Mouse (Mus musculus): Measurements from ENCODE around the gene Hebp2. TPM values are rescaled to one million over a fixed set of nuclear protein-coding genes. Genes with fewer than 3 reads are reported as not detected.
A peak's percentile ranks its signal among the peaks of the same experiment; 100 is the strongest.

The Hebp2 gene
- polyA plus RNA-seq, 1 experiment = 0.66 TPM

GRCm38 (mm10) chr10:18505690-18506089, 40.2 kb downstream of the Hebp2 start:
- 93% methylated on average over 10 of the region's 10 CpGs for WGBS
- Histone ChIP-seq H3K4me3 (ENCODE audit: control insufficient read depth, insufficient read depth, low read length) (no peak overlapping the region), H3K27me3 (ENCODE audit: control insufficient read depth, insufficient read depth, low read length) (no peaks in the 10 kb centered on the region), H3K4me1 (replicated peaks; ENCODE audit: control insufficient read depth, insufficient read depth, low read length) (peaks cover 35% of the 10 kb centered on the region), H3K27ac (ENCODE audit: control insufficient read depth, insufficient read depth, low read length) (peak overlapping the region; percentile 47; the same call in 1 of the 2 replicates), H3K36me3 (ENCODE audit: control insufficient read depth, insufficient read depth, low read length) (no peaks in the 10 kb centered on the region)
- no peak for TF ChIP-seq CTCF (IDR thresholded peaks at IDR 0.05; ENCODE audit: borderline replicate concordance, control insufficient read depth, extremely low read depth, insufficient read depth, low read length, poor library complexity)
- no peak for TF ChIP-seq POLR2A (IDR thresholded peaks at IDR 0.05; ENCODE audit: control insufficient read depth, extremely low read depth, insufficient read depth, low read length, poor library complexity)
- DNase-seq = no peak

GRCm38 (mm10) chr10:18501997-18502396, 43.9 kb downstream of the Hebp2 start:
- no peak overlapping the region for H3K27ac ChIP-seq (ENCODE audit: control insufficient read depth, insufficient read depth, low read length)
- H3K27me3 ChIP-seq (ENCODE audit: control insufficient read depth, insufficient read depth, low read length) = no peaks in the 10 kb centered on the region
- peaks cover 19% of the 10 kb centered on the region for H3K4me1 ChIP-seq (replicated peaks; ENCODE audit: control insufficient read depth, insufficient read depth, low read length)
- H3K36me3 ChIP-seq (ENCODE audit: control insufficient read depth, insufficient read depth, low read length) = no peaks in the 10 kb centered on the region
- WGBS = 88% methylated on average over 3 of the region's 3 CpGs
- DNase-seq = no peak
- H3K4me3 ChIP-seq (ENCODE audit: control insufficient read depth, insufficient read depth, low read length) = no peak overlapping the region
- TF ChIP-seq POLR2A (IDR thresholded peaks at IDR 0.05; ENCODE audit: control insufficient read depth, extremely low read depth, insufficient read depth, low read length, poor library complexity) (no peak), CTCF (IDR thresholded peaks at IDR 0.05; ENCODE audit: borderline replicate concordance, control insufficient read depth, extremely low read depth, insufficient read depth, low read length, poor library complexity) (no peak)

DNA sequence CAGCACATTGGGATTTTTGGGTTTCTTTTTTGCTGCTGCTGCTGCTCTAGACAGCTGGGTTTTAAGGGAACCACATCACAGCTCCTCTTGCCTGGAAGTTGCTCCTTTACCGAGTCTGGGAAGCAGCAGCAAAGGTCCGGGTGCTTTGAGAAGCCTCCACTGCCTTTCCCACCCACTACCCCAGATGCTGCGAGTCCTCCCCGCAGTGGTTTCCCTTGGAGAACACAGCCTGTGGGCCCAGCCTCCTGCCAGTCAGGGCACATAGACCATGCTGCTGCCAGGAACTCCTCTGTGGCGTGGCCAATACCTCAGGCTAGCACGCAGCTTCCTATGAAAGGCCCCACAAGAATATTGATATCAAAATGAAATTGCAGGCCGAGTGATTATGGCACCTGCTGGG, 48.8 kb downstream of the Hebp2 start:
- DNase-seq = no peak
- 60% methylated on average over 7 of the region's 7 CpGs for WGBS
- Histone ChIP-seq H3K4me3 (ENCODE audit: control insufficient read depth, insufficient read depth, low read length) (no peak overlapping the region), H3K4me1 (replicated peaks; ENCODE audit: control insufficient read depth, insufficient read depth, low read length) (peaks cover 4% of the 10 kb centered on the region), H3K36me3 (ENCODE audit: control insufficient read depth, insufficient read depth, low read length) (no peaks in the 10 kb centered on the region), H3K27ac (ENCODE audit: control insufficient read depth, insufficient read depth, low read length) (no peak overlapping the region), H3K27me3 (ENCODE audit: control insufficient read depth, insufficient read depth, low read length) (no peaks in the 10 kb centered on the region)
- no peak for TF ChIP-seq CTCF (IDR thresholded peaks at IDR 0.05; ENCODE audit: borderline replicate concordance, control insufficient read depth, extremely low read depth, insufficient read depth, low read length, poor library complexity)
- no peak for TF ChIP-seq POLR2A (IDR thresholded peaks at IDR 0.05; ENCODE audit: control insufficient read depth, extremely low read depth, insufficient read depth, low read length, poor library complexity)

- Histone ChIP-seq H3K36me3 (ENCODE audit: control insufficient read depth, insufficient read depth, low read length) (no peaks in the 10 kb centered on the region), H3K4me1 (replicated peaks; ENCODE audit: control insufficient read depth, insufficient read depth, low read length) (peaks cover 9% of the 10 kb centered on the region), H3K27ac (ENCODE audit: control insufficient read depth, insufficient read depth, low read length) (no peak overlapping the region), H3K4me3 (ENCODE audit: control insufficient read depth, insufficient read depth, low read length) (no peak overlapping the region), H3K27me3 (ENCODE audit: control insufficient read depth, insufficient read depth, low read length) (no peaks in the 10 kb centered on the region)
- DNase-seq = no peak
- WGBS = 88% methylated on average over 7 of the region's 7 CpGs
- TF ChIP-seq POLR2A (IDR thresholded peaks at IDR 0.05; ENCODE audit: control insufficient read depth, extremely low read depth, insufficient read depth, low read length, poor library complexity) (no peak), CTCF (IDR thresholded peaks at IDR 0.05; ENCODE audit: borderline replicate concordance, control insufficient read depth, extremely low read depth, insufficient read depth, low read length, poor library complexity) (no peak)
Observed at GRCm38 (mm10) chr10:18494249-18494648, 51.6 kb downstream of the Hebp2 start.

DNA sequence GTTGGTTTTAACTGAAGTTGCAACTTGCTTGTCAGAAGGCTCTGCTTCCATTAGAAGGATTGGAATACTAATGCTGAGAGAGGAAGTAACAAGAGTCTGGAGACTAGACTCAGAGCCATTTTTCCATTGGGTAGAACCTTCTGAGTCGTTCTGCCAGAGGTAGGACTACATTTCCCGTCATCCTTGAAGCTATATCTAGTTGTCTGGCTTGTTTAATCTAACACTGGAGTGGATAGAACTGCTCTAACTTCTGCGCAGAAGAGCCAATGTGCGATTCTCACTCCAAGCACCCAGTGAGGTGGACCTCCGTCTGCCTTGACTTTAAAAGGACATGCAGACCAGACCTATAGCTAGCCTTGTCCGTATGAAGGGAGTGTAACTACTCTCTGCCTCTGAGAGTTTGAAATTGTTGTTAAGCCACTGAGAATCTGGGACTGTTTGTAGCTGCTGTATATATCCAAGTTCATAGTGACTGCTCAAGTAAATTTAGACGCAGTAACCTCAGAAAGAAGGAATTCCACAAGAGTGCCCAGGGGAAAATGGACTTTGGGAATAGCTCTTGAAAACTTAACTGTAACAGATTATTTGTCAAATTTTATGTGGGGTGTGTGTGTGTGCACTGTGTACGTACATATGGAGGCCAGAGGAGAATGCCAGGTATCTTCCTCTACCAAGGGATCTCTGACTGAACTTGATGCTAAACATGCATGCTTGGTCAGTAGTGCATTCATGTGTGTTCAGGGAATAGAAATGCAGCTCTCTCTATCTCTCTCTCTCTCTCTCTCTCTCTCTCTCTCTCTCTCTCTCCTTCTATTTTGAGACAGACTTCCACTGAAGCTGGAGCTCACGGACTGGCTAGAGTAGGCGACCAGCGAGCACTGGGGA, 52.6 kb downstream of the Hebp2 start:
- Histone ChIP-seq H3K4me1 (replicated peaks; ENCODE audit: control insufficient read depth, insufficient read depth, low read length) (peaks cover 9% of the 10 kb centered on the region), H3K36me3 (ENCODE audit: control insufficient read depth, insufficient read depth, low read length) (no peaks in the 10 kb centered on the region), H3K27ac (ENCODE audit: control insufficient read depth, insufficient read depth, low read length) (no peak overlapping the region), H3K27me3 (ENCODE audit: control insufficient read depth, insufficient read depth, low read length) (no peaks in the 10 kb centered on the region), H3K4me3 (ENCODE audit: control insufficient read depth, insufficient read depth, low read length) (no peak overlapping the region)
- no peak for TF ChIP-seq CTCF (IDR thresholded peaks at IDR 0.05; ENCODE audit: borderline replicate concordance, control insufficient read depth, extremely low read depth, insufficient read depth, low read length, poor library complexity)
- no peak for TF ChIP-seq POLR2A (IDR thresholded peaks at IDR 0.05; ENCODE audit: control insufficient read depth, extremely low read depth, insufficient read depth, low read length, poor library complexity)
- WGBS = 93% methylated on average over 11 of the region's 11 CpGs
- DNase-seq = no peak

DNA sequence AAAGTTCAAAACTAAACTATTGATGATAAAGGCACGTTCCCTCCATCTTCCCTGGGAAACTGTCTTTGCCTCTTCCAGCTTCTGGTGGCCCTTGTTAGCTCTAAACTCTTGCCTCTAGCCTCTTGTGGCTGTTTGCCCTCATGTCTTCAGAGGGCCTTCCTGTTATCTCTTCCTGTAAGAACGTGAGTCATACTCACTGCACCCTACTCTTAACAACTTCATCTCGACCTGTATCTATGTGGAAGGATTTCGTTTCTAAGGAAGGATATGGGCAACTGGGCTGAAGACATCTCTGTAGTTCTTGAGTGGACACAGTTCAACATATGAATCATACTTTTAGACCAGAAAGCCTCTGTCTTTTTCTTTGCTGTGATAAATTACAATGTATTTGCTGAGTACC, 53.9 kb downstream of the Hebp2 start:
- H3K4me1 ChIP-seq (replicated peaks; ENCODE audit: control insufficient read depth, insufficient read depth, low read length) = peaks cover 5% of the 10 kb centered on the region; the same call in 1 of the 2 replicates
- no peaks in the 10 kb centered on the region for H3K36me3 ChIP-seq (ENCODE audit: control insufficient read depth, insufficient read depth, low read length)
- H3K27me3 ChIP-seq (ENCODE audit: control insufficient read depth, insufficient read depth, low read length) = no peaks in the 10 kb centered on the region
- no peak overlapping the region for H3K27ac ChIP-seq (ENCODE audit: control insufficient read depth, insufficient read depth, low read length)
- no peak for DNase-seq
- TF ChIP-seq CTCF (IDR thresholded peaks at IDR 0.05; ENCODE audit: borderline replicate concordance, control insufficient read depth, extremely low read depth, insufficient read depth, low read length, poor library complexity) = no peak
- no peak overlapping the region for H3K4me3 ChIP-seq (ENCODE audit: control insufficient read depth, insufficient read depth, low read length)
- 35% methylated on average over 4 of the region's 4 CpGs for WGBS

All from thymus, adult 2 months (tissue).